Mouse (Mus musculus) CH12.LX (cell line): ENCODE data around the gene Slc15a5. TPM values are rescaled to one million over a fixed set of nuclear protein-coding genes. Genes with fewer than 3 reads are reported as not detected.
"Not testable (repeated sequence)": the region's sequence is repeated elsewhere in the genome, so short reads cannot be mapped to it uniquely, and the experiment has no call there.

Experiments
- DNase-seq: peaks from one replicate; pipeline ENCODE4 v3.0.0-alpha.2; 2013; ENCODE audit errors: extremely low read depth
- H3K27ac ChIP-seq: 2 replicates; pipeline ENCODE4 v1.5.1; 2012; ENCODE audit warnings: low read depth, mild to moderate bottlenecking, control low read depth, moderate library complexity; ENCODE audit not compliant: insufficient read depth
- H3K27me3 ChIP-seq: replicated peaks from 2 replicates; pipeline ENCODE3; 2012; ENCODE audit warnings: inconsistent platforms
- H3K36me3 ChIP-seq, 2 experiments: replicated peaks in 1 of 2; 2 replicates each; pipeline versions ENCODE3 to v1.6.1; 2012; ENCODE audit warnings: inconsistent platforms in 1 of 2, low read length in 1 of 2, mild to moderate bottlenecking in 1 of 2, mixed read lengths in 1 of 2, moderate library complexity in 1 of 2; ENCODE audit not compliant: control insufficient read depth in 1 of 2, insufficient read depth in 1 of 2
- H3K4me1 ChIP-seq, 2 experiments: 2 replicates each; pipeline ENCODE4 v1.6.1; 2012; ENCODE audit warnings: inconsistent platforms in 1 of 2, moderate library complexity in 1 of 2; ENCODE audit not compliant: insufficient read depth in 2 of 2, control insufficient read depth in 1 of 2
- H3K4me2 ChIP-seq: 2 replicates; pipeline ENCODE4 v1.6.1; 2012; ENCODE audit warnings: low read depth, mild to moderate bottlenecking, control low read depth; ENCODE audit not compliant: poor library complexity, insufficient read depth, severe bottlenecking
- H3K4me3 ChIP-seq, 3 experiments: fragments of 150-350 bp in 1 of 3; sonication (generic) in 1 of 3; replicated peaks in 1 of 3; 2 replicates each; pipeline versions ENCODE3 to v1.5.1; 2011 to 2012; ENCODE audit warnings: low read depth in 2 of 3, low read length in 2 of 3, mild to moderate bottlenecking in 2 of 3, moderate library complexity in 2 of 3, control low read depth in 1 of 3, improper control_type of control experiment in 1 of 3, inconsistent platforms in 1 of 3, mixed read lengths in 1 of 3; ENCODE audit not compliant: poor library complexity in 1 of 3
- H3K79me2 ChIP-seq: replicated peaks from 2 replicates; pipeline ENCODE4 v1.6.1; 2012; ENCODE audit warnings: mild to moderate bottlenecking, moderate library complexity; ENCODE audit not compliant: control insufficient read depth, poor library complexity, insufficient read depth, severe bottlenecking; ENCODE audit errors: extremely low read depth
- H3K9ac ChIP-seq: 2 replicates; pipeline ENCODE4 v1.6.1; 2012; ENCODE audit warnings: low read depth, mild to moderate bottlenecking, control low read depth, moderate library complexity; ENCODE audit not compliant: insufficient read depth
- H3K9me3 ChIP-seq: replicated peaks from 2 replicates; pipeline ENCODE3; 2012; ENCODE audit warnings: low read length, inconsistent platforms, mixed read lengths
- E2F4 ChIP-seq: IDR thresholded peaks from 2 replicates; pipeline ENCODE4 v1.6.1; 2011; ENCODE audit warnings: low read depth, low read length, improper control_type of control experiment; ENCODE audit not compliant: insufficient replicate concordance
- JUN ChIP-seq: IDR thresholded peaks from 2 replicates; pipeline ENCODE4 v1.6.1; 2011; ENCODE audit warnings: low read depth, mild to moderate bottlenecking, low read length, improper control_type of control experiment, moderate library complexity; ENCODE audit not compliant: insufficient read depth
- KAT2A ChIP-seq: IDR thresholded peaks from 2 replicates; pipeline ENCODE4 v1.6.1; 2012; ENCODE audit warnings: low read length, improper control_type of control experiment, inconsistent platforms; ENCODE audit not compliant: insufficient replicate concordance
- MAZ ChIP-seq: IDR thresholded peaks from 2 replicates; pipeline ENCODE4 v1.6.1; 2012; ENCODE audit warnings: low read depth, mild to moderate bottlenecking, inconsistent platforms, low read length, improper control_type of control experiment, moderate library complexity
- NELFE ChIP-seq: IDR thresholded peaks from 2 replicates; pipeline ENCODE4 v1.6.1; 2011; ENCODE audit warnings: low read depth, low read length, improper control_type of control experiment
- POLR2AphosphoS2 ChIP-seq: IDR thresholded peaks from 2 replicates; pipeline ENCODE4 v1.6.1; 2011; ENCODE audit warnings: low read depth, low read length, improper control_type of control experiment
- SMC3 ChIP-seq: IDR thresholded peaks from 2 replicates; pipeline ENCODE4 v1.6.1; 2011; ENCODE audit warnings: low read depth, low read length, improper control_type of control experiment
- UBTF ChIP-seq: IDR thresholded peaks from 2 replicates; pipeline ENCODE4 v1.6.1; 2012; ENCODE audit warnings: low read depth, mild to moderate bottlenecking, inconsistent platforms, low read length, improper control_type of control experiment, moderate library complexity
- USF2 ChIP-seq: conservative IDR thresholded peaks from 2 replicates; pipeline ENCODE4 v1.6.1; 2011; ENCODE audit warnings: low read depth, low read length, improper control_type of control experiment
- ZKSCAN1 ChIP-seq: IDR thresholded peaks from 2 replicates; pipeline ENCODE4 v1.6.1; 2012; ENCODE audit warnings: low read depth, inconsistent platforms, low read length, improper control_type of control experiment, borderline replicate concordance
- dilution Hi-C: fragments of 300-500 bp; cut with MboI; formaldehyde crosslinking; loops from 2 replicates; pipeline ENCODE4 v1.14.3; 2020; ENCODE audit warnings: low sequenced_read_pairs; ENCODE audit not compliant: extremely low pct_unique_long_range_greater_than_20kb, extremely low pct_ligation_motif_present
- in situ Hi-C: fragments of 300-500 bp; cut with MboI; formaldehyde crosslinking; loops from 3 replicates; pipeline ENCODE4 v1.14.3; 2019; ENCODE audit warnings: low sequenced_read_pairs, low pct_ligation_motif_present, low pct_unique_long_range_greater_than_20kb, mixed read lengths
- polyA plus RNA-seq: library from polyadenylated mRNA; unstranded; fragments of >175 nt; gene quantifications from 2 replicates; pipeline ENCODE4 v1.2.1, GENCODE M21; 2012; ENCODE audit warnings: low read depth; ENCODE audit not compliant: insufficient read length
- total RNA-seq, 2 experiments: library from RNA; depleted of rRNA; stranded (reverse); fragments of 300-350 nt in 1 of 2; fragments of >200 nt in 1 of 2; gene quantifications; 2 replicates each; pipeline ENCODE4 v1.2.3; 2012 to 2014

Slc15a5 gene
- total and polyA plus RNA-seq, 3 experiments: not detected

DNA sequence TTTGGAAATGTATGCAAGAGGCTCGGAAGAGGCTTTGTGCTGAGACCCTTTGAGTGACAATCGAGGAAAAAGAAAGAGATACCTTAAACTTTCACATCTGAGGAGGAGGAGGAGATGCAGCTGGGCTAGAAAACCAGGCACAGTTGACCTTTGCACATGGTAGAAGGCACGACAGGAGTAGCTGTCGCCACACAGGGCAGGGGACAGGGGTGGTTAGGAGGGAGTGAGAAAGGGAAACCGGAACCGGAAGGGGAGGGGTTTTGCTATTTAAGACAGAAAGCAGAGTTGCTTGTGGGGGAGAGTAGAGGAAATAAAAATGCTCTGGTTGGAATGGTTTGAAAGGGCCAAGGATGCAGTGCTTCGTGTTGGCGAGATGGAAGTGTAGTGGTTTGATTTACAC lies 9.4 kb upstream of the Slc15a5 start:
- Histone ChIP-seq H3K4me1 (no peaks in the 10 kb centered on the region), H3K9me3 (peaks cover 49% of the 10 kb centered on the region), H3K36me3 (no peaks in the 10 kb centered on the region), H3K4me2 (no peak overlapping the region), H3K4me3 (no peak overlapping the region), H3K27me3 (no peaks in the 10 kb centered on the region), H3K27ac (no peak overlapping the region), H3K79me2 (no peaks in the 10 kb centered on the region), H3K9ac (no peak overlapping the region)
- TF ChIP-seq USF2 (no peak), MAZ (no peak), NELFE (no peak), ZKSCAN1 (no peak), E2F4 (no peak), UBTF (no peak)
- no peak for DNase-seq
- in situ Hi-C loops: no loop called here
- dilution Hi-C loops: no loop called here

DNA sequence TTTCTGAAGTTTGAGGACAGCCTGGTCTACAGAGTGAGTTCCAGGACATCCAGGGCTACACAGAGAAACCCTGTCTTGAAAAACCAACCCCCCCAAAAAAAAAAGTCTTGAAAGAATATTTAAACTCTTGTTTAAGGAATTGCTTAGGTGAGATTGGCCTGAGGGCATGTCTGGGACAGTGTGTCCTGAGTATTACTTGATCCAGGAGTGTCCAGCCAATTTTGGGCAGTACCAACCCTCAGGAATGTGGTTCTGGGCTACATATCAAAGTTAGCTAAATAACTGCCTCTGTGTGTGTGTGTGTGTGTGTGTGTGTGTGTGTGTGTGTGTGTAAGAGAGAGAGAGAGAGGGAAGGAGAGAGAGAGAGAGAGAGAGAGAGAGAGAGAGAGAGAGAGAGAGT lies 6.7 kb upstream of the Slc15a5 start:
- H3K27ac ChIP-seq, H3K79me2 ChIP-seq, dilution Hi-C loops, H3K4me1 ChIP-seq, H3K36me3 ChIP-seq, H3K27me3 ChIP-seq, H3K4me2 ChIP-seq, H3K4me3 ChIP-seq, DNase-seq, in situ Hi-C loops, H3K9ac ChIP-seq: not testable (repeated sequence)
- H3K9me3 ChIP-seq: peaks cover 61% of the 10 kb centered on the region

DNA sequence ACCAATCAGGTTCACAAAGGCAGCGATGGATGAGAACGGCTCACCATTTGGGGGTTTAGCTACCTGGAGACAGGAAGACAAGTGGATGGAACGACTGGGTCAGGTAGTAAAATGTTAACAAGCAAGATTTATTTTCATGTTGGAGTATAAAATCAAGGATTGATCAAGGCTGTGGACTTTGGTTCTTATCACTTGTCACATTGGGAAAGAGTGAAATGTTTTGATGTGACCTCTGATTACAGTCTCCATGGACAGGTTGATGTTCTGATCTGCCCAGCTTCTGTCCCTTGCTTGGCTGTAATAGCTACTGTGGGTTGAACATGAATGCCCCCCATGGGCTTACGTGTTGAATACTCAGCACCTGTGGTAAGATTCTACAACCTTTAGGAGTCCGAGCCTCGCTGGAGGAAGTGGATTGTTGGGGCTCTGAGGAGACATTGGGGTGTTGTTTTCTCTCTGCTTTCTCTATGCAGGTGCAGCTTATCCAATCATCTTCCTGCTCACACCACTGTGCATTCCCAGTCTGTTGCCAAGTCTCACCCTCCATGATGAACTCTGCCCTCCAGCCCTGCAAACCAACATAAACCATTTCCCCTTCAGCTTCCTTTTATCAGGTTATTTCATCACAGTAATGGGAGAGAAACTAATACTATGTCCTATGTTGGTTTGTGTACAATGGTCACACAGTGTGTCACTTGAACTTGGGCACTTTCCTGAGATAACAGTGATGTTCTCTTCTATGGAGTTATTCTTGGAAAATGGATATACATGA lies 1.2 kb upstream of the Slc15a5 start:
- Histone ChIP-seq H3K9me3 (peaks cover 56% of the 10 kb centered on the region), H3K4me1 (no peaks in the 10 kb centered on the region), H3K9ac (no peak overlapping the region), H3K79me2 (no peaks in the 10 kb centered on the region), H3K4me3 (no peak overlapping the region), H3K4me2 (no peak overlapping the region), H3K27ac (no peak overlapping the region), H3K27me3 (no peaks in the 10 kb centered on the region), H3K36me3 (no peaks in the 10 kb centered on the region)
- dilution Hi-C loops: no loop called here
- in situ Hi-C loops: no loop called here
- no peak for DNase-seq
- TF ChIP-seq SMC3 (no peak), JUN (no peak), POLR2AphosphoS2 (no peak), ZKSCAN1 (no peak), KAT2A (no peak)
